Mouse (Mus musculus) stomach, embryonic 15.5 days (tissue): ENCODE data around the gene Gm28051. TPM values are rescaled to one million over a fixed set of nuclear protein-coding genes. Genes with fewer than 3 reads are reported as not detected.

ENCODE experiments used
- ATAC-seq: fragments of 200-750 bp; cut with Nextera tagmentation; 2 replicates; pipeline ENCODE4 v1.8.0; 2017; ENCODE audit warnings: low read depth, moderate number of reproducible peaks, moderate TSS enrichment; ENCODE audit not compliant: insufficient read depth, low FRiP score
- H3K27ac ChIP-seq: fragments of 300-500 bp; sonication (generic); 2 replicates; pipeline ENCODE4 v1.5.1; 2015; ENCODE audit warnings: mild to moderate bottlenecking, inconsistent platforms
- H3K27me3 ChIP-seq: fragments of 300-500 bp; sonication (generic); replicated peaks from 2 replicates; pipeline ENCODE4 v1.6.1; 2015; ENCODE audit warnings: inconsistent platforms
- H3K36me3 ChIP-seq: fragments of 300-500 bp; sonication (generic); 2 replicates; pipeline ENCODE4 v1.6.1; 2015; ENCODE audit warnings: inconsistent platforms
- H3K4me1 ChIP-seq: fragments of 300-500 bp; sonication (generic); 2 replicates; pipeline ENCODE4 v1.6.1; 2015; ENCODE audit warnings: inconsistent platforms
- H3K4me2 ChIP-seq: fragments of 300-500 bp; sonication (generic); 2 replicates; pipeline ENCODE4 v1.6.1; 2015; ENCODE audit warnings: mild to moderate bottlenecking, inconsistent platforms
- H3K4me3 ChIP-seq: fragments of 300-500 bp; sonication (generic); replicated peaks from 2 replicates; pipeline ENCODE4 v1.5.1; 2015; ENCODE audit warnings: inconsistent platforms
- H3K9ac ChIP-seq: fragments of 300-500 bp; sonication (generic); 2 replicates; pipeline ENCODE4 v1.6.1; 2015; ENCODE audit warnings: inconsistent platforms
- H3K9me3 ChIP-seq: fragments of 300-500 bp; sonication (generic); 2 replicates; pipeline ENCODE4 v1.6.1; 2016; ENCODE audit warnings: inconsistent platforms
- WGBS: fragments of 180-500 bp; shearing (Covaris S2); methylation state at CpG from one replicate; pipeline ENCODE4 v1.1.7; 2015; 5-methylcytosine and 5-hydroxymethylcytosine counted together
- polyA plus RNA-seq: library from polyadenylated mRNA; unstranded; fragments of >200 nt; fragmentation: Nextera tagmentation; extraction: Ambion mirVana; gene quantifications from 2 replicates; pipeline ENCODE4 v1.2.1, GENCODE M21; 2015

Gm28051 gene
- polyA plus RNA-seq, 1 experiment from 2014 or later = not detected

- ATAC-seq = no peak
- H3K27me3 ChIP-seq = no peaks in the 10 kb centered on the region
- 13% methylated on average over 17 of the region's 17 CpGs for WGBS
- H3K9ac ChIP-seq = peak overlapping the region; percentile 69
- H3K27ac ChIP-seq = peak overlapping the region; percentile 71
- peak overlapping the region; percentile 81 for H3K4me3 ChIP-seq
- H3K36me3 ChIP-seq = no peaks in the 10 kb centered on the region
- no peaks in the 10 kb centered on the region for H3K9me3 ChIP-seq
- H3K4me2 ChIP-seq = peak overlapping the region; percentile 95
- peaks cover 35% of the 10 kb centered on the region for H3K4me1 ChIP-seq
Measured at GRCm38 (mm10) chr12:102703921-102704408, 53.6 kb downstream of the Gm28051 start.

GRCm38 (mm10) chr12:102703441-102703840 is 54.1 kb downstream of the Gm28051 start:
- no peaks in the 10 kb centered on the region for H3K9me3 ChIP-seq
- H3K9ac ChIP-seq = no peak overlapping the region
- ATAC-seq = no peak
- peaks cover 39% of the 10 kb centered on the region for H3K4me1 ChIP-seq
- no peaks in the 10 kb centered on the region for H3K36me3 ChIP-seq
- no peaks in the 10 kb centered on the region for H3K27me3 ChIP-seq
- H3K4me2 ChIP-seq = peak overlapping the region; percentile 95
- peak overlapping the region; percentile 81 for H3K4me3 ChIP-seq
- H3K27ac ChIP-seq = 0 out of 2 replicates have a peak overlapping the region, but pooled peaks have one; percentile 71
- 46% methylated on average over 6 of the region's 6 CpGs for WGBS

GRCm38 (mm10) chr12:102703111-102703412 is 54.5 kb downstream of the Gm28051 start:
- Histone ChIP-seq H3K9ac (no peak overlapping the region), H3K4me1 (peaks cover 43% of the 10 kb centered on the region), H3K4me2 (peak overlapping the region; percentile 95), H3K36me3 (no peaks in the 10 kb centered on the region), H3K27ac (0 out of 2 replicates have a peak overlapping the region, but pooled peaks have one; percentile 37), H3K4me3 (peak overlapping the region; percentile 81), H3K9me3 (no peaks in the 10 kb centered on the region), H3K27me3 (no peaks in the 10 kb centered on the region)
- 8% methylated on average over 4 of the region's 4 CpGs for WGBS
- ATAC-seq = no peak

GRCm38 (mm10) chr12:102702356-102703110 is 55.0 kb downstream of the Gm28051 start:
- WGBS = 9% methylated on average over 15 of the region's 15 CpGs

GRCm38 (mm10) chr12:102701691-102702207 is 55.8 kb downstream of the Gm28051 start:
- H3K9ac ChIP-seq = no peak overlapping the region
- peaks cover 51% of the 10 kb centered on the region for H3K4me1 ChIP-seq
- H3K36me3 ChIP-seq = no peaks in the 10 kb centered on the region
- no peak overlapping the region for H3K4me3 ChIP-seq
- no peaks in the 10 kb centered on the region for H3K9me3 ChIP-seq
- WGBS = 90% methylated on average over 5 of the region's 5 CpGs
- no peak for ATAC-seq
- H3K27me3 ChIP-seq = no peaks in the 10 kb centered on the region
- H3K4me2 ChIP-seq = peak overlapping the region; percentile 95; the same call in 1 of the 2 replicates
- no peak overlapping the region for H3K27ac ChIP-seq

More at GRCm38 (mm10) chr12:102702356-102703110, 55.0 kb downstream of the Gm28051 start:
- H3K4me2 ChIP-seq = peak overlapping the region; percentile 95
- H3K9me3 ChIP-seq = no peaks in the 10 kb centered on the region
- peaks cover 44% of the 10 kb centered on the region for H3K4me1 ChIP-seq
- no peaks in the 10 kb centered on the region for H3K36me3 ChIP-seq
- H3K9ac ChIP-seq = no peak overlapping the region
- 0 out of 2 replicates have a peak overlapping the region, but pooled peaks have one; percentile 37 for H3K27ac ChIP-seq
- H3K4me3 ChIP-seq = peak overlapping the region; percentile 81
- H3K27me3 ChIP-seq = no peaks in the 10 kb centered on the region
- ATAC-seq = no peak

- no peaks in the 10 kb centered on the region for H3K36me3 ChIP-seq
- H3K4me3 ChIP-seq = no peak overlapping the region
- no peak overlapping the region for H3K4me2 ChIP-seq
- peaks cover 59% of the 10 kb centered on the region for H3K4me1 ChIP-seq
- no peaks in the 10 kb centered on the region for H3K27me3 ChIP-seq
- H3K27ac ChIP-seq = no peak overlapping the region
- no peak for ATAC-seq
- WGBS = 50% methylated on average over 12 of the region's 12 CpGs
- no peaks in the 10 kb centered on the region for H3K9me3 ChIP-seq
- no peak overlapping the region for H3K9ac ChIP-seq
Measured at GRCm38 (mm10) chr12:102700453-102700852, 57.1 kb downstream of the Gm28051 start.

GRCm38 (mm10) chr12:102699156-102699555 is 58.4 kb downstream of the Gm28051 start:
- Histone ChIP-seq H3K9me3 (no peaks in the 10 kb centered on the region), H3K4me2 (no peak overlapping the region), H3K4me3 (no peak overlapping the region), H3K9ac (no peak overlapping the region), H3K27ac (no peak overlapping the region), H3K27me3 (no peaks in the 10 kb centered on the region), H3K36me3 (no peaks in the 10 kb centered on the region), H3K4me1 (peaks cover 58% of the 10 kb centered on the region)
- no peak for ATAC-seq
- 47% methylated on average over 1 of the region's 1 CpGs for WGBS

GRCm38 (mm10) chr12:102698089-102698684 is 59.4 kb downstream of the Gm28051 start:
- Histone ChIP-seq H3K27ac (peak overlapping the region; percentile 12; the same call in 1 of the 2 replicates), H3K9ac (no peak overlapping the region), H3K27me3 (no peaks in the 10 kb centered on the region), H3K4me1 (peaks cover 52% of the 10 kb centered on the region), H3K9me3 (no peaks in the 10 kb centered on the region), H3K36me3 (no peaks in the 10 kb centered on the region), H3K4me3 (no peak overlapping the region), H3K4me2 (no peak overlapping the region)
- peak; percentile 55; the same call in 1 of the 2 replicates for ATAC-seq
- WGBS = 47% methylated on average over 1 of the region's 1 CpGs

GRCm38 (mm10) chr12:102697381-102697780 is 60.2 kb downstream of the Gm28051 start:
- Histone ChIP-seq H3K4me3 (no peak overlapping the region), H3K4me2 (no peak overlapping the region), H3K9me3 (no peaks in the 10 kb centered on the region), H3K27ac (no peak overlapping the region), H3K9ac (no peak overlapping the region), H3K4me1 (peaks cover 47% of the 10 kb centered on the region), H3K36me3 (no peaks in the 10 kb centered on the region), H3K27me3 (no peaks in the 10 kb centered on the region)
- WGBS = 76% methylated on average over 7 of the region's 7 CpGs
- no peak for ATAC-seq

GRCm38 (mm10) chr12:102696635-102697354 is 60.8 kb downstream of the Gm28051 start:
- no peaks in the 10 kb centered on the region for H3K9me3 ChIP-seq
- H3K27me3 ChIP-seq = no peaks in the 10 kb centered on the region
- H3K4me3 ChIP-seq = no peak overlapping the region
- H3K36me3 ChIP-seq = no peaks in the 10 kb centered on the region
- WGBS = 70% methylated on average over 14 of the region's 14 CpGs
- peaks cover 43% of the 10 kb centered on the region for H3K4me1 ChIP-seq
- no peak overlapping the region for H3K9ac ChIP-seq
- no peak for ATAC-seq
- no peak overlapping the region for H3K27ac ChIP-seq
- no peak overlapping the region for H3K4me2 ChIP-seq

- no peak for ATAC-seq
- WGBS = 68% methylated on average over 18 of the region's 18 CpGs
- no peak overlapping the region for H3K27ac ChIP-seq
- no peaks in the 10 kb centered on the region for H3K9me3 ChIP-seq
- H3K4me3 ChIP-seq = no peak overlapping the region
- H3K36me3 ChIP-seq = no peaks in the 10 kb centered on the region
- H3K27me3 ChIP-seq = no peaks in the 10 kb centered on the region
- no peak overlapping the region for H3K9ac ChIP-seq
- H3K4me2 ChIP-seq = peak overlapping the region; percentile 10; the same call in 1 of the 2 replicates
- H3K4me1 ChIP-seq = peaks cover 48% of the 10 kb centered on the region
Measured at GRCm38 (mm10) chr12:102695369-102696239, 62.0 kb downstream of the Gm28051 start.
